Mouse (Mus musculus): ENCODE measurements around the gene Fhl3.

DNA sequence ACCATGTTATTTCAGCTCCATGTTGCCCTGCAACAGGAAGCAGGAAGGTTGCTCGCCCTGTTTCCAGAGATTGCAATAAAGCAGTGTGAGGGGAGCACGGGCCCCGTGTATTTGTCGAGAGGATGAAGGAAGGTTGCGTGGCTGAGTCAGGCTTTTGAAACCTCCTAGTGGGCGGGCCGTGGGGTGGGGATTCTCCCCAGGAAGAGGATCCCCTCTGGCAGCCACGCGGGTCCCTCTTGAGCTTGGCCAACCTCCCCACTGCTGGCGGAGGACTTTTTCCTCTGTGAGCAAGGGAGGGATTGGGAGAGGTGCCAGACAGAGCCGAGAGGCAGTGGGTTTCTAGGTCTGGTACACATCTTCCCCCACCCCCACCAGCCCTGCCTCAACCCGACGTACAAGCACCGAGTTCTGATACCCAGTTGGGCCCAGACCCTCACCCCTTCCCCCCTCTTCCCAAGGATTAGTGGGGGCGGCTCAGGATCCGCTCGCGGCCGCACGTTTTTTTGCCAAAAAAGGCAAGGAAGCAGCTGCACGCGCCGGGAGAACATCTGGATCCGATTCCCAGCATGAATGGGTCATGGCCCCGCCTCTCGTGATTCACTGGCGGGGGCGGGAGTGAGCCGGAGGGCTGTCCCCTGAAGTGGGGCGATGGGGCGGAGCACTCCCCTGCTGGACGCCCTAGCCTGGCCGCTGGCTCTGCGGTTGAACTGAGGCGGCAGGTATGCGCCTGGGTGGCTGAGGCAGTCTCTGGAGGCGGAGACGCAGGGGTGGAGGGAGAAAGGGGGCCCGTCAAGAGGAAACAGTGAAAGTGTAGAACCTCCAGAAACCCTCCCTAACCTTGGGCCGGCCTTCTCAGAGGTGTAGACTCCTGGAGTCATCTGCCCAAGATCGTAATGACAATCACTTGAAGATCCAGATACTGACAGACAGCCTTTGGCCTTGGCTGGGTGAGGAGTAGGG lies 8.3 kb downstream of the Fhl3 start:
- TF ChIP-seq EP300 (IDR thresholded peaks at IDR 0.05; ENCODE audit: low read depth) (peak; percentile 69), CTCF (IDR thresholded peaks at IDR 0.05; ENCODE audit: low read depth) (peak; percentile 32)

All from heart, postnatal 0 days (tissue).